Mouse (Mus musculus): ENCODE data around the gene Tmem190.

GRCm38 (mm10) chr7:4747156-4747899 lies 35.4 kb upstream of the Tmem190 start:
- TF ChIP-seq CTCF (IDR thresholded peaks at IDR 0.05; ENCODE audit: borderline replicate concordance, insufficient read depth, low read length) (no peak), POLR2A (IDR thresholded peaks at IDR 0.05; ENCODE audit: low read depth, low read length) (no peak)
